26 mouse cellular contexts compared by ENCODE assay signal in the genomic region with DNA sequence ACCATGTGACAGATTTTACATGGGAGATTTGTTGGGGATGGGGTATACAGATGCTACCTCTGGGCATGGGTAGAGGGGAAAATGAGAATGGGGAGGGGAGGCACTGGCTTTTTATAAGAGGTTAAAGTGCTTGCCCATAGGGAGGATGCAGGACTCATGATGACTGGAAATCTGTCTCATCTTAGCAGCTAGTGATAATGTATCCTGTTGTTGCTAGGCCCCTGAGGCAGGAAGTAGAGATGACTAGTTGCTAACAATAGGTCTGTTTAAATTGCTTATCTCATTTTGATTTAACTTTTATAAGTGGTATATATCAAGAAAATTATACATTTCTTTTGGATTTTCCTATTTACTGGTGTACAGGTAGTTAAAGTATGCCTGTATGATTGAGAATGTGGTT. TPM values are rescaled to one million over a fixed set of nuclear protein-coding genes. Genes with fewer than 3 reads are reported as not detected.
"Had no signal": no experiment of that assay in that cellular context is flagged by ENCODE, and none has a peak within 500 bp of the region (broad histone marks: within the 10 kb centered on the region; RNA-seq: fewer than 3 reads in every experiment).

No protein-coding gene starts in this region.

- H3K27ac ChIP-seq: gastrocnemius, adult 2 months; heart, embryonic 10.5 days; hindbrain, embryonic 13.5 days; hindbrain, embryonic 15.5 days; hindbrain, postnatal 0 days; kidney, embryonic 15.5 days; kidney, postnatal 0 days; left cerebral cortex, adult 2 months; limb, embryonic 10.5 days; limb, embryonic 12.5 days; liver, embryonic 13.5 days; liver, embryonic 15.5 days had no signal

- DNase-seq: gastrocnemius, adult 2 months; gastrocnemius, postnatal 10 days; gastrocnemius, postnatal 25 days; heart, adult 18-20 months; heart, postnatal 10 days; kidney, adult 11 months; kidney, adult 2 months; kidney, adult 9 months; kidney, postnatal 14 days; kidney, postnatal 36 days; liver; liver, embryonic 13.5 days had no signal

- H3K36me3 ChIP-seq: heart, embryonic 12.5 days; hindbrain, embryonic 13.5 days; hindbrain, embryonic 15.5 days had no signal

- H3K4me2 ChIP-seq: heart, embryonic 12.5 days; hindbrain, embryonic 13.5 days; hindbrain, embryonic 15.5 days; kidney, embryonic 15.5 days; limb, embryonic 12.5 days; liver, embryonic 11.5 days; liver, embryonic 13.5 days; liver, embryonic 15.5 days had no signal

- H3K4me3 ChIP-seq: gastrocnemius, adult 2 months; heart, embryonic 10.5 days; heart, embryonic 12.5 days; hindbrain, embryonic 13.5 days; hindbrain, embryonic 15.5 days; kidney, embryonic 15.5 days; left cerebral cortex, adult 2 months; limb, embryonic 10.5 days; limb, embryonic 12.5 days; liver, embryonic 13.5 days; liver, embryonic 15.5 days had no signal

- H3K27me3 ChIP-seq: heart, embryonic 12.5 days; hindbrain, embryonic 13.5 days; hindbrain, embryonic 15.5 days; kidney, embryonic 15.5 days; limb, embryonic 12.5 days; liver, embryonic 13.5 days; liver, embryonic 15.5 days had no signal

- H3K9me3 ChIP-seq: heart, embryonic 10.5 days; heart, embryonic 12.5 days; hindbrain, embryonic 13.5 days; hindbrain, embryonic 15.5 days; kidney, embryonic 15.5 days; limb, embryonic 10.5 days; limb, embryonic 12.5 days; liver, embryonic 13.5 days; liver, embryonic 15.5 days had no signal

- H3K9ac ChIP-seq: heart, embryonic 12.5 days; hindbrain, embryonic 13.5 days; hindbrain, embryonic 15.5 days; kidney, embryonic 15.5 days; limb, embryonic 12.5 days; liver, embryonic 13.5 days; liver, embryonic 15.5 days had no signal

- ATAC-seq: hindbrain, postnatal 0 days; intestine, embryonic 16.5 days had no signal

- H3K4me1 ChIP-seq: heart, embryonic 10.5 days; heart, embryonic 12.5 days; hindbrain, embryonic 13.5 days; hindbrain, embryonic 15.5 days; kidney, embryonic 15.5 days; limb, embryonic 10.5 days; limb, embryonic 12.5 days; liver, embryonic 13.5 days; liver, embryonic 15.5 days had no signal

RNA-seq across cellular contexts. Expression of gene Depdc1a, which starts 13.7 kb away (rescaled TPM):
- total RNA-seq: gastrocnemius, adult 2 months; layer of hippocampus, adult 18-20 months; left cerebral cortex, adult 2 months had no signal
- polyA plus RNA-seq: kidney, adult 2 months had no signal
